Mouse (Mus musculus) frontal cortex, postnatal 14 days (tissue): ENCODE measurements at regions not wholly inside any gene's neighbourhood (a gene's known extent, or its start where the extent isn't known, plus 50 kb on each side); places are given as distances from the start of the nearest gene placed in this dataset.

Experiments used
- DNase-seq, 2 experiments: peaks; one replicate each; pipeline ENCODE4 v3.0.0; 2022; ENCODE audit warnings: low spot score in 2 of 2

DNA sequence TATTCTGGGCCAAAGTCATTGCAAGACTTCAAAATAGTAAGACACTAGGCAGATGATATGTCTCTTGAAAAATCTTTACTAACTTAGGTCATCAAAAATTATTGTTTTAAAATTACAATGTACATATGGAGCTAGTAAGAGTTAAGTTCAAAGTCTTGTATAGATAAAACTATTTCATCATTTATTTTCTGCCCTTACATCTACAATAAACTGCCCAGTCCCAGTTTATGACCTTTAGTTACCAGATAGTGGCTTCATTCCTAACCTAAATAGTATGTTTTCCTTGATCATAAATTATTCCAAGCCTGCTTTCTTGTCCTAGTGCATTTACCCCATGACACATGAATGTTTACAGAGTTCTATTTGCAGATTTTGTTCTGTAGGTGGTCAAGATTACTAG is 72.9 kb downstream of the Manea start:
- no peak for DNase-seq

DNA sequence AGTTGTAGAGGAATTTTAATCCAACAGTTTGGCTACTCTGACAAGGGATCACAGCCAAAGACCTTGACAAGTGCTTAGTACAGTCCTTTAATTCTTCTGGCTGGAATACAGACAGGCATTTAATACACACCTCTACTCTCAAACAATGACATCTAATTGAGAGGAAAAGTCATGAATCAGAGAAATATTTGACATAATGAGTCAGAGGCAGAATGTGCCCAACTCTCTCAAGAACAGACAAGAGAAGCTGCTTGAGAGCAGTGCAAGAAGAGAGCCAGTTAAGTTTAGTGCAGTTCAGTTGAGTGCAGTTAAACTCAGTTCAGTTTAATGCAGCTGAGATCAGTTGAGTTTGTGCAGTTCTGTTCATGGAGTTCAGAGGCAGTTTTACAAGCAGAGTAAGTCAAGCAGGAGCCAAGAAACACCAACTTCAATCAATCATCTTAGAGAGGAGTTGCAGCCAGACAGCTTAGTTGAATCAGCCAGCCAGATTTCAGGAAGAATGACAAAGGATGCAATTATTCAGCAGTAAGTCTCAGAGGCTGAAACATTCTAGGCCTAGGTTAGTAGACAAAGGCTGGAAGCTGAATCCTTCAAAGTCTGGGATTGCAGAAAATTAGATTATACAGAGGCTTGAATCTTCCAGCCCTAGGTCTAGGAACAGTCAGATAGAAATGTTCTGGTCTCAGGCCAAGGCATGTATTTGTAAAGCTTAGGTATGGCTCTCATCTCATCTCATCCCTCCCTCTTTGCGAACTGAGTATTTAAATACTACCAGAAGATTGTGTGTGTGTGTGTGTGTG is 87.3 kb downstream of the Manea start:
- no peak for DNase-seq

DNA sequence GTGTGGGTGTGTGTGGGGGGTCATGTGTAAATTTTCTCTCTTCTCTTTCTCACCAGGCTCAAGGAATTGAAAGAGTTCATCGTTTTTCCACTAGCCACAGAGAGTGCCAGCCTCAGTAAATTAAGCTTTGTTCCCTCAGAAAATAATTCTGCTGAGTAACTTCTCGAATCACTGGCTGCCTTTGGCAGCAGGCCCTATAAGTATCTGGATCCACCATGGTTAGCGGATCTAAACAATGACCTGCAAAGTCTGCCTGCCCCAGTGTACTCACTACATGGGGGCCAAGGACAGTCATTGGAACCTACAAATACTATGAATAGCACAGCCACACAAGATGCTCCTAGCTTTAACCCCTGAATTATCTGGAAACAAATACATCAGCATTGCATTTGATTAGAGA is 90.8 kb downstream of the Manea start:
- no peak for DNase-seq

DNA sequence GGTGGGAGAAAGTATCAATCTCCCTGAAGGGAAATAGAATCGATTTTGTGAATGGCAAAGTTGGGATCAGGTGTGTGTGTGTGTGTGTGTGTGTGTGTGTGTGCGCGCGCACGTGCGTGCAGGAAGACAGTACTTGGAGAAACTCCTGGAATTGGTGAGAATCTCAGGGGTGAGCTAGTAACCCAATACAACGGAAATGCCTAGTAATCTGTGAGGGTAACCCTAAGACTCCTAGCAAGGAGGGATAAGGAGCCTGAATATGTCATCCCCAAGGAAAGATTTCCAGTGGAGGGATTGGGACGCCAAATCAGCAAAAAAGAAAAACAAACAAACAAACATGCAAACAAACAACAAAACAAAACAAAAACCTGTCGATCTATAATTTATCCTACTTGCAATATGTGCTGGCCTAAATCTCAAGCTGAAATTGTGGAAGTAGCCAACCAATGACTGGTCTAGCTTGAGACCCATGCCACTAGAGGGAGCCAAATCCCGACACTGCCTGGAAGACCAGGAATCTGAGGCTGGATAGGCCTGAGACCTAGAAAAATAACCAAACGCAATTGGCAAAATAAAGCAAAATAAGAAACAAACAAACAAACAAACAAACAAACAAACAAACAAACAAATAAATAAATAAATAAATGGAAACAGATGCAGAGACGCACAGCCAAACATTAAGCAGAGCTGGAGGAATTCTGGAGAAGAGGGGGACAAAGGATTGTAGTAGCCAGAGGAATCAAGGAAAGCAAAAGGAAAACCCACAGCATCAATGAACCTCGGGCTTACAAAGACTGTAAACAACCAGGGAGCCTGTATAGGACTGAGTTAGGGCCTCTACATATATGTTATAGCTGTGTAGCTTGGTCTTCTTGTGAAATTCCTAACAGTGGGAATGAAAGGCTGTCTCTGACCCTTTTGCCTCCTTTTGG is 98.5 kb downstream of the Manea start:
- DNase-seq = peak in 1 of 2 experiments; percentile 34

- no peak for DNase-seq
These were observed 123.4 kb downstream of the Manea start for GRCm38 (mm10) chr4:26223267-26223666.
